Mouse (Mus musculus) thymus, adult 2 months (tissue): ENCODE results near the gene Olfr768. TPM values are rescaled to one million over a fixed set of nuclear protein-coding genes. Genes with fewer than 3 reads are reported as not detected.

ENCODE experiments used
- polyA plus RNA-seq: library from polyadenylated mRNA; depleted of rRNA; stranded (reverse); fragments of >200 nt; gene quantifications from 2 replicates; pipeline ENCODE4 v1.2.3, GENCODE M21; 2012; rRNA removed

The Olfr768 gene
- polyA plus RNA-seq, 1 experiment = not detected

Other genes with a start within 250 kb of the Olfr768 start
- gene Gdf11, start 207.7 kb downstream of the Olfr768 start, polyA plus RNA-seq = 5.6 and 5.8 TPM in 2 replicates
- gene Cd63, start 198.4 kb downstream of the Olfr768 start, polyA plus RNA-seq = 43.9 and 62.1 TPM in 2 replicates
- 14.0 and 21.8 TPM in 2 replicates for gene Rdh5, start 176.5 kb downstream of the Olfr768 start, polyA plus RNA-seq
- 137 and 173 TPM in 2 replicates for gene Bloc1s1, start 175.3 kb downstream of the Olfr768 start, polyA plus RNA-seq
- 5.9 and 14.5 TPM in 2 replicates for gene Itga7, start 165.6 kb downstream of the Olfr768 start, polyA plus RNA-seq
- gene Mettl7b, start 138.4 kb downstream of the Olfr768 start, polyA plus RNA-seq = 0.28 and 1.6 TPM in 2 replicates
- gene Olfr9, start 109.9 kb downstream of the Olfr768 start, polyA plus RNA-seq = not detected in 2 replicates
- not detected in 2 replicates for gene Olfr763, start 88.6 kb downstream of the Olfr768 start, polyA plus RNA-seq
- not detected in 2 replicates for gene Olfr764-ps1, start 59.5 kb downstream of the Olfr768 start, polyA plus RNA-seq
- gene Olfr765, start 49.4 kb downstream of the Olfr768 start, polyA plus RNA-seq = not detected in 2 replicates
- gene Olfr766-ps1, start 30.4 kb downstream of the Olfr768 start, polyA plus RNA-seq = not detected in 2 replicates
- gene Olfr767, start 16.5 kb downstream of the Olfr768 start, polyA plus RNA-seq = not detected in 2 replicates
- not detected in 2 replicates for gene Olfr769, start 18.5 kb upstream of the Olfr768 start, polyA plus RNA-seq
- not detected in 2 replicates for gene Olfr770, start 39.6 kb upstream of the Olfr768 start, polyA plus RNA-seq
- gene Olfr771, start 65.4 kb upstream of the Olfr768 start, polyA plus RNA-seq = not detected in 2 replicates
- gene Olfr772, start 78.5 kb upstream of the Olfr768 start, polyA plus RNA-seq = not detected in 2 replicates
- not detected in 2 replicates for gene Olfr773, start 88.0 kb upstream of the Olfr768 start, polyA plus RNA-seq
- not detected in 2 replicates for gene Olfr774, start 136.8 kb upstream of the Olfr768 start, polyA plus RNA-seq
- not detected in 2 replicates for gene Olfr775, start 149.0 kb upstream of the Olfr768 start, polyA plus RNA-seq
- gene Olfr776, start 159.8 kb upstream of the Olfr768 start, polyA plus RNA-seq = not detected in 2 replicates
- not detected in 2 replicates for gene Olfr777, start 172.1 kb upstream of the Olfr768 start, polyA plus RNA-seq
- not detected in 2 replicates for gene Olfr780, start 218.7 kb upstream of the Olfr768 start, polyA plus RNA-seq
- gene Olfr781, start 229.5 kb upstream of the Olfr768 start, polyA plus RNA-seq = not detected in 2 replicates
- not detected in 2 replicates for gene Olfr782, start 249.5 kb upstream of the Olfr768 start, polyA plus RNA-seq